Mouse (Mus musculus) limb, embryonic 12.5 days (tissue): ENCODE results near the gene Ccdc84. TPM values are rescaled to one million over a fixed set of nuclear protein-coding genes. Genes with fewer than 3 reads are reported as not detected.

Source experiments
- microRNA-seq: library from miRNA; unstranded; fragments of <30 nt; microRNA quantifications from one replicate; pipeline ENCODE4, GENCODE M21; 2017
- polyA plus RNA-seq: library from polyadenylated mRNA; unstranded; fragments of >200 nt; fragmentation: Nextera tagmentation; extraction: Ambion mirVana; gene quantifications from 2 replicates; pipeline ENCODE4 v1.2.1, GENCODE M21; 2016

Gene Ccdc84
- polyA plus RNA-seq, 1 experiment from 2014 or later, result 38.4 TPM

Small RNA genes lying within 50 kb of the gene (microRNA-seq; reads per million reads assigned to microRNA genes)
- gene Mir7085, result not detected

Other genes starting within 250 kb of the Ccdc84 start
- 18.4 and 18.7 TPM in 2 replicates for gene Cbl, start 184.5 kb downstream of the Ccdc84 start, polyA plus RNA-seq
- gene Ccdc153, start 177.9 kb downstream of the Ccdc84 start, polyA plus RNA-seq, result not detected in 2 replicates
- gene Pdzd3, start 167.1 kb downstream of the Ccdc84 start, polyA plus RNA-seq, result not detected in 2 replicates
- gene Nlrx1, start 150.0 kb downstream of the Ccdc84 start, polyA plus RNA-seq, result 5.3 and 6.7 TPM in 2 replicates
- gene Abcg4, start 130.0 kb downstream of the Ccdc84 start, polyA plus RNA-seq, result 7.0 and 7.7 TPM in 2 replicates
- gene Hinfp, start 112.9 kb downstream of the Ccdc84 start, polyA plus RNA-seq, result 29.1 and 33.2 TPM in 2 replicates
- gene C2cd2l, start 98.3 kb downstream of the Ccdc84 start, polyA plus RNA-seq, result 7.9 and 8.1 TPM in 2 replicates
- gene Dpagt1, start 92.5 kb downstream of the Ccdc84 start, polyA plus RNA-seq, result 38.1 and 38.6 TPM in 2 replicates
- 429 and 481 TPM in 2 replicates for gene H2afx, start 83.9 kb downstream of the Ccdc84 start, polyA plus RNA-seq
- gene Hmbs, start 74.3 kb downstream of the Ccdc84 start, polyA plus RNA-seq, result 123 and 125 TPM in 2 replicates
- gene Vps11, start 56.9 kb downstream of the Ccdc84 start, polyA plus RNA-seq, result 28.9 and 30.7 TPM in 2 replicates
- gene Hyou1, start 39.1 kb downstream of the Ccdc84 start, polyA plus RNA-seq, result 34.0 and 36.4 TPM in 2 replicates
- 11.1 and 12.8 TPM in 2 replicates for gene Slc37a4, start 21.7 kb downstream of the Ccdc84 start, polyA plus RNA-seq
- 2,041 and 2,143 TPM in 2 replicates for gene Rps25, start 11.4 kb downstream of the Ccdc84 start, polyA plus RNA-seq
- 147 and 161 TPM in 2 replicates for gene Trappc4, start 11.0 kb downstream of the Ccdc84 start, polyA plus RNA-seq
- gene Foxr1, start 22.6 kb upstream of the Ccdc84 start, polyA plus RNA-seq, result 0.18 TPM in 1 of 2 replicates, not detected in the other
- 0.31 and 0.65 TPM in 2 replicates for gene Upk2, start 36.4 kb upstream of the Ccdc84 start, polyA plus RNA-seq
- gene Bcl9l, start 64.3 kb upstream of the Ccdc84 start, polyA plus RNA-seq, result 14.3 and 17.3 TPM in 2 replicates
- gene Cxcr5, start 143.3 kb upstream of the Ccdc84 start, polyA plus RNA-seq, result not detected in 2 replicates
- 26.3 and 32.6 TPM in 2 replicates for gene Ddx6, start 186.3 kb upstream of the Ccdc84 start, polyA plus RNA-seq